Mouse (Mus musculus) lung, postnatal 0 days (tissue): ENCODE measurements at regions not wholly inside any gene's neighbourhood (a gene's known extent, or its start where the extent isn't known, plus 50 kb on each side); places are given as distances from the start of the nearest gene placed in this dataset.
"Not testable (repeated sequence)": the region's sequence is repeated elsewhere in the genome, so short reads cannot be mapped to it uniquely, and the experiment has no call there.

Experiments used
- CTCF ChIP-seq: IDR thresholded peaks from 2 replicates; pipeline ENCODE4 v1.5.1; 2016; ENCODE audit warnings: antibody characterized with exemption, mild to moderate bottlenecking
- EP300 ChIP-seq: IDR thresholded peaks from 2 replicates; pipeline ENCODE4 v1.6.1; 2016; ENCODE audit warnings: antibody characterized with exemption, mild to moderate bottlenecking, control low read depth

DNA sequence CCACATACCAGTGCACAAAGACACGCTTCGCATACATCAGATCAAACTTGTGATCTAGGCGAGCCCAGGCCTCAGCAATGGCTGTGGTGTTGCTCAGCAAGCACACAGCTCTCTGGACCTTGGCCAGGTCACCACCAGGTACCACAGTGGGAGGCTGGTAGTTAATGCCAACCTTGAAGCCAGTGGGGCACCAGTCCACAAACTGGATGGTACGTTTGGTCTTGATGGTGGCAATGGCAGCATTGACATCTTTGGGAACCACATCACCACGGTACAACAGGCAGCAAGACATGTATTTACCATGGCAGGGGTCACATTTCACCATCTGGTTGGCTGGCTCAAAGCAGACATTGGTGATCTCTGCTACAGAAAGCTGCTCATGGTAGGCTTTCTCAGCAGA, 214.2 kb upstream of the G2e3 start:
- TF ChIP-seq CTCF, EP300: not testable (repeated sequence)
